Comparison of ENCODE assay signal across 10 mouse cellular contexts in the genomic region with DNA sequence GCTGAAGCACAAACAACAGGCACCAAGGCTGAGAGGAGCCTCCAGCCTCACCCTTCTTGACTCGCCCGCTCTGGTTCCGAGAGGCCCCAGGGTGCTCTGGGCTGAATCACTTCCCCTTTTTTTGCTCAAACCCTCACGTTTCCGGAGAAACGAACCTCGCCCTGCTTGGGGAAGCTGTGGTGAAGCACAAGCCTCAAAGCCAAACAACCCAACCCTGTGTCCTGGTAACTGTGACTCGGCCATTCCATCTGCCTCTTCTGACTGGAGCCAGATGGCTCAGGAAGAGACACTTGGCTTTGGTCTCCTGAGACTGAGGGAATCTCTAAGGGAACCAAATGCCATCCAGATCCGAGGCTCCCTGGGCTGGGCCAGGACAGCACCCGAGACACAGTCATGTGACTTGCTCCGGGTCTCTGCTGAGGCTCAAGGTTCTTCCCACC. TPM values are rescaled to one million over a fixed set of nuclear protein-coding genes. Genes with fewer than 3 reads are reported as not detected.
DNase-seq lines count a peak whose midpoint lies in the region; ATAC-seq and TF ChIP-seq lines count a peak whose summit lies in the region.
"Had no signal": no experiment of that assay in that cellular context is flagged by ENCODE, and none has a peak within 500 bp of the region (broad histone marks: within the 10 kb centered on the region; RNA-seq: fewer than 3 reads in every experiment).

No protein-coding gene starts in this region.

- no peak overlapping the region for H3K4me3 ChIP-seq in forebrain, postnatal 0 days (ENCODE audit: low read depth, low read length)
- no peak overlapping the region for H3K4me3 ChIP-seq in forebrain, embryonic 12.5 days (replicated peaks)
- no peak overlapping the region for H3K4me3 ChIP-seq in forebrain, embryonic 11.5 days (ENCODE audit: low read depth, low read length)
- H3K4me3 ChIP-seq: hindbrain, embryonic 15.5 days had no signal

- no peaks in the 10 kb centered on the region for H3K27me3 ChIP-seq in forebrain, postnatal 0 days (ENCODE audit: insufficient read depth, low read length)
- H3K27me3 ChIP-seq in forebrain, embryonic 12.5 days, result no peaks in the 10 kb centered on the region
- H3K27me3 ChIP-seq in forebrain, embryonic 11.5 days (ENCODE audit: control insufficient read depth, insufficient read depth, low read length), result no peaks in the 10 kb centered on the region
- H3K27me3 ChIP-seq: hindbrain, embryonic 15.5 days; Patski had no signal

- H3K4me1 ChIP-seq in forebrain, postnatal 0 days (ENCODE audit: insufficient read depth), result no peaks in the 10 kb centered on the region
- no peaks in the 10 kb centered on the region for H3K4me1 ChIP-seq in forebrain, embryonic 12.5 days
- H3K4me1 ChIP-seq in forebrain, embryonic 11.5 days (replicated peaks; ENCODE audit: control insufficient read depth, insufficient read depth, low read length), result no peaks in the 10 kb centered on the region
- H3K4me1 ChIP-seq: hindbrain, embryonic 15.5 days had no signal

- H3K9ac ChIP-seq in forebrain, postnatal 0 days, result no peak overlapping the region
- H3K9ac ChIP-seq in forebrain, embryonic 12.5 days, result no peak overlapping the region
- no peak overlapping the region for H3K9ac ChIP-seq in forebrain, embryonic 11.5 days (ENCODE audit: low read length)
- H3K9ac ChIP-seq: hindbrain, embryonic 15.5 days had no signal

- no peak for TF ChIP-seq CTCF in forebrain, postnatal 0 days (IDR thresholded peaks at IDR 0.05; ENCODE audit: low read depth)

- H3K27ac ChIP-seq in forebrain, postnatal 0 days (ENCODE audit: low read depth, low read length), result no peak overlapping the region
- no peak overlapping the region for H3K27ac ChIP-seq in forebrain, embryonic 12.5 days
- no peak overlapping the region for H3K27ac ChIP-seq in forebrain, embryonic 11.5 days (ENCODE audit: low read depth, low read length)
- H3K27ac ChIP-seq: hindbrain, embryonic 15.5 days had no signal

- WGBS in forebrain, postnatal 0 days, result 77% methylated on average over 11 of the region's 11 CpGs
- WGBS in forebrain, embryonic 12.5 days, result 85% methylated on average over 11 of the region's 11 CpGs
- 88% methylated on average over 11 of the region's 11 CpGs for WGBS in forebrain, embryonic 11.5 days

- no peak overlapping the region for H3K4me2 ChIP-seq in forebrain, postnatal 0 days (ENCODE audit: low read depth)
- no peak overlapping the region for H3K4me2 ChIP-seq in forebrain, embryonic 12.5 days
- no peak overlapping the region for H3K4me2 ChIP-seq in forebrain, embryonic 11.5 days (ENCODE audit: low read depth, low read length, severe bottlenecking)
- H3K4me2 ChIP-seq: hindbrain, embryonic 15.5 days had no signal

- H3K9me3 ChIP-seq in forebrain, postnatal 0 days (ENCODE audit: low read length), result no peaks in the 10 kb centered on the region
- no peaks in the 10 kb centered on the region for H3K9me3 ChIP-seq in forebrain, embryonic 12.5 days
- H3K9me3 ChIP-seq in forebrain, embryonic 11.5 days (ENCODE audit: control insufficient read depth, low read length), result no peaks in the 10 kb centered on the region
- H3K9me3 ChIP-seq: hindbrain, embryonic 15.5 days had no signal

- peak; percentile 32; the same call in 1 of the 2 replicates for ATAC-seq in forebrain, postnatal 0 days
- ATAC-seq in forebrain, embryonic 12.5 days (ENCODE audit: low FRiP score), result no peak
- ATAC-seq in CD4-positive, CD25-positive, alpha-beta regulatory T cell, adult 4 months, result peak; percentile 85
- no peak for ATAC-seq in forebrain, embryonic 11.5 days (replicated peaks; ENCODE audit: low FRiP score)
- ATAC-seq: Patski had no signal

- H3K36me3 ChIP-seq in forebrain, postnatal 0 days (ENCODE audit: insufficient read depth), result peaks cover 12% of the 10 kb centered on the region; the same call in 1 of the 2 replicates
- peaks cover 8% of the 10 kb centered on the region for H3K36me3 ChIP-seq in forebrain, embryonic 12.5 days (replicated peaks)
- H3K36me3 ChIP-seq in forebrain, embryonic 11.5 days (ENCODE audit: control insufficient read depth, insufficient read depth, low read length), result no peaks in the 10 kb centered on the region

- no peak for DNase-seq in forebrain, postnatal 0 days
- DNase-seq in cerebellum, adult 9-10 months, result peak; percentile 91
- peak; percentile 26 to 36 for DNase-seq in layer of hippocampus, postnatal 14 days (ENCODE audit: low spot score in 2 of 2)
- peak; percentile 72 for DNase-seq in naive thymus-derived CD4-positive, alpha-beta T cell, adult 2 months (ENCODE audit: low read depth)
- no peak for DNase-seq in forebrain, embryonic 11.5 days (ENCODE audit: low spot score)
- DNase-seq in ovary, adult 18-20 months (ENCODE audit: low spot score), result no peak

RNA-seq across cellular contexts. Expression of gene 1700029H14Rik, which starts 32.6 kb away (rescaled TPM):
- 0.14 and 0.31 TPM in 2 replicates for total RNA-seq in forebrain, postnatal 0 days (2014; rRNA removed)
- not detected in 2 replicates for polyA plus RNA-seq in forebrain, postnatal 0 days (2015; fragmentation: Nextera tagmentation; extraction: Ambion mirVana)
- not detected in 2 replicates for polyA plus RNA-seq in forebrain, embryonic 12.5 days (2016; fragmentation: Nextera tagmentation; extraction: Ambion mirVana)
- polyA plus RNA-seq in CD4-positive, CD25-positive, alpha-beta regulatory T cell, adult 4 months (2017; shearing (Covaris generic)), result under 1 TPM in 1 of 2 experiments, not detected in 1; 0.30 TPM
- total RNA-seq in layer of hippocampus, postnatal 14 days (2021), result 1 to 10 TPM in 1 of 2 experiments, under 1 TPM in 1; 0.41 to 1.3 TPM
- not detected in 2 replicates for polyA plus RNA-seq in forebrain, embryonic 11.5 days (2014; fragmentation: Nextera tagmentation; extraction: Ambion mirVana)
- polyA plus RNA-seq: hindbrain, embryonic 15.5 days; Patski had no signal

Comparison
In these comparisons a context has a peak if more than half of its experiments do, and no peak if none do; other contexts are left out.
1. ATAC-seq: peak in forebrain, postnatal 0 days (single experiment) and CD4-positive, CD25-positive, alpha-beta regulatory T cell, adult 4 months (single experiment); none in forebrain, embryonic 12.5 days (single experiment) and forebrain, embryonic 11.5 days (single experiment).
2. DNase-seq: peak in cerebellum, adult 9-10 months (single experiment), layer of hippocampus, postnatal 14 days (2 of 2) and naive thymus-derived CD4-positive, alpha-beta T cell, adult 2 months (single experiment); none in forebrain, postnatal 0 days (single experiment), forebrain, embryonic 11.5 days (single experiment) and ovary, adult 18-20 months (single experiment).